Mouse (Mus musculus) lung, postnatal 10 days (tissue): Measurements from ENCODE around the gene Golph3l.
A peak's percentile ranks its signal among the peaks of the same experiment; 100 is the strongest.
"Not testable (repeated sequence)": the region's sequence is repeated elsewhere in the genome, so short reads cannot be mapped to it uniquely, and the experiment has no call there.

Experiments used
- DNase-seq: peaks from one replicate; pipeline ENCODE4 v3.0.0; 2021

Golph3l gene

DNA sequence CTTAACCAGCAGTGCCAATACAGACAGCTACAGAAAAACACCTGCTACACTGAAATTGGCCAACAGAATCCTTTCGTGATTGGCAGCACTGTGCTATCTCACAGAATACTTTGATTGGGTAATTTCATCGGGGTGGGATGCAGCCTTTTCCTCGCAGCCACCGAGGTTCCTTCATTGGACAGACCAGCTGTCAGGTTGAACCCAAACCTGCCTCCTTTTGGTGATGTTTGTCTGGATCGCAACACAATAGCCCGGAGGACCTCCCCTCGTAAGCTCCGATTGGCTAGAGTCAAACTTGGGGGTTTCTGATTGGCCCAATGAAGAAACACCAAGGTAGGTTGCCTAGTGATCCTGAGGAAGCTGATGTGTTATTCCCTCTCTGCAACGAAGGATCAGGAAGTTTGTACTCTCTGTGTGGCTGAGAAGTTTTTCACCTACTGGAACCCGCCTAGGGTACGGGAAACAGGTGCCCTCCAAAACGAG, at the start of gene Golph3l:
Golph3l (plus strand) TSS at position 331 of the 483 bp plus-strand sequence.
- DNase-seq: peak; percentile 97

DNA sequence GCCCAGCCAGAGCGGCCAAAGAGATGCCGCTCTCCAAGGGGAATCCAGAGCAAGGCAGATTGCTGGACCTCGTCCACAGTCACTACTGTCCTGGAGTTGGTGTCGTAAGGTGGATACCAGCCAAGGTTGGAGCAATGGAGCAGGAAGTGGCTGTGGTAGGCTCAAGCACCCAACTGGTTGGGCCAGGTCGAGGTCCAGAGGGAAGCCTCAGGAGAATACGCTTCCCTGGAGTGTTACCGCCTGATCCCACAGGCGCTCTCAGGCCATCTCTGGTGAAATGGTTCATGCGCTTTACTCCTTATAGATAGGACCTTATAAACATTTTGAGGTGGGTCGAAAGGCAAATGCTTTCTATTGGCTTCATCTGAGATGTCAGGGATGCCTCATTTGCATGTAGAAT, 49.8 kb upstream of the Golph3l start:
- DNase-seq: no peak

DNA sequence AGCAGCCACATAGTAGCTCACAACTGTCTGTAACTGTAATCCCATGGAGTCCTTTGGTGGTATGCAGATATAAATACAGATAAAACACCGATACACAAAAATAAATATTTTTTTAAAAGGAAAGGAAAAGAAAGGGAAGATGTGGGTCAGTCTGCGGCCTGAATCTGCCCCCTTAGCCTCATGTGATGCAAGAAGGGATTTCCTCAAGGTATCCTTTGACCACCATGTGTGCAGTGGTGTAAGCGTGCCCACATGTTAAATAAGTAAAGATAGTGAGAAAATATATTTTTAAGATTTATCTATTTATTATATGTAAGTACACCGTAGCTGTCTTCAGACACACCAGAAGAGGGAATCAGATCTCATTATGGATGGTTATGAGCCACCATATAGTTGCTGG, 48.9 kb upstream of the Golph3l start:
- DNase-seq: no peak

GRCm38 (mm10) chr3:95541186-95541585, 47.5 kb upstream of the Golph3l start:
- DNase-seq: not testable (repeated sequence)

- no peak for DNase-seq
Measured at GRCm38 (mm10) chr3:95542171-95542570, 46.6 kb upstream of the Golph3l start.

- DNase-seq: no peak
Measured at GRCm38 (mm10) chr3:95542981-95543380, 45.8 kb upstream of the Golph3l start.

DNA sequence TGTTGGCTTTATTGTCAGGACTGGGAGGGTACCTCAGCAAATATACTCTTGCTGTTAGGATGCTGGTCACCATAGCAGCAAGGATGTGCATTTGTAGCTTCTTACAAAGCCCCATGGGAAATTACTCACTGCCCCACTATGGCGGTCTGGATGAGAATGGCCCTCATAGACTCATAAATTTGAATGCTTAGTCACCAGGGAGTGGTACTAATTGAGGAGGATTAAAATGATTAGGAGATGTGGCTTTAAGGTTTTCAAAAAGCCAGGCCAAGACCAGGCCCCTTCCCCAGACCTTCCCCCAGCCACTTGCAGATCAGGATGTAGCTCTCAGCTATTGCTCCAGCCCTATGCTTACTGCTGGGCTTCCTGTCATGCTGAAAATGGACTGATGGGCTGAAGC, 38.6 kb upstream of the Golph3l start:
- DNase-seq: no peak

DNA sequence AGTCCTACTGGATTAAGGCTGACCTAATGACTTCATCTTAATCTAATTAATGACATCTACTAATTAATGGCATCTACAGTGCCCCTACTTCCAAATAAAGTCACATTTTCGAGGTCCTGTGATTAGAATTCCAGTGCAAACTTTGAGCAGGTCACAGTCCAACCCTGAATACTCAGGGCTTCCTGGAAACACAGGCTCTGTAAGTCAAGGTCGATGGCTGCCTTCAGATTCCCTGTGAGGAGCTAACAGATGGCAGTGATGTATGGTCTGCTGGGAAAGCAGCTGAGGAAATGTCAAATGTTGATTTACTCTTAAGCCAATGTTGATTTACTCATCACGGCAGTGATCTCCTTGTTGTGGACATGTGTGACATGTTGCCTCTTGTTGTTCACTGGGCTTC, 34.7 kb upstream of the Golph3l start:
- DNase-seq: no peak

- DNase-seq: no peak
Measured at GRCm38 (mm10) chr3:95559437-95559836, 29.3 kb upstream of the Golph3l start, which contains the start of gene Hormad1. Hormad1 (plus strand) TSS chr3:95559677.

- DNase-seq: no peak
Measured at GRCm38 (mm10) chr3:95560738-95561137, 28.0 kb upstream of the Golph3l start.

- peak; percentile 7 for DNase-seq
Measured at GRCm38 (mm10) chr3:95561826-95562225, 26.9 kb upstream of the Golph3l start.

DNA sequence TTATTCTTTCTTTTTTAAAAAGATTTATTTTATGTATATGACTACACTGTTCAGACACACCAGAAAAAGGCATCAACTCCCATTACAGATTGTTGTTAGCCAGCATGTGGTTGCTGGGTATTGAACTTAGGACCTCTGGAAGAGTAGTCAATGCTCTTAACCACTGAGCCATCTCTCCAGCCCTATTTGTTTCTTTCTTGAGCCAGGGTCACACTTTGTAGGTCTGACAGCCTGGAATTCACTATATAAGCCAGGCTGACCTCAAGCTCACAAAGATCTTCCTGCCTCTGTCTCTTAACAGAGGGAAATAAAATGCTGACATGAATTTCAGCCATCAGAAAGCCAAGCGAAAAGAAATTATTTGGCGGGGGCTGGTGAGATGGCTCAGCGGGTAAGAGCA, 19.1 kb upstream of the Golph3l start:
- no peak for DNase-seq

- no peak for DNase-seq
Measured at GRCm38 (mm10) chr3:95587754-95588603, 755 bp upstream of the Golph3l start.

- no peak for DNase-seq
Measured at GRCm38 (mm10) chr3:95598734-95599133, 10.0 kb downstream of the Golph3l start.

DNA sequence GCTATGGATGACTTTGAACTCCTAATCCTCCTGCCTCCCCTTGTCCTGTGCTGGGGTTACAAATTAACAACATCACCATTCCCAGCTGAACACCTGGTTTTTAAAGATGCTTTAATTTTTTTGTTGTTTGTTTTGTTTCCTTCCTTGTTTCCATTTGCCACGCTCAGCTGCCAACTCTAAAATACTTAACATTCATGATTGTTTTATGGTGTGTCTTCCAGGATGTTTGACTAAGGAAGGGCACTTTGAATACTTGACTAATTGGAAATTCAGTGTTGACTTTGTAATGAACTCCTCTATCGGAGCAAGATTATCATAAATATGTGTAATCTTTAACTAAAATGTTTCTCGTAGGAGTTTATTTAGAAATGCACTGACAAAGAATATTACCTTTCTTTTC, 12.6 kb downstream of the Golph3l start:
- DNase-seq: no peak

DNA sequence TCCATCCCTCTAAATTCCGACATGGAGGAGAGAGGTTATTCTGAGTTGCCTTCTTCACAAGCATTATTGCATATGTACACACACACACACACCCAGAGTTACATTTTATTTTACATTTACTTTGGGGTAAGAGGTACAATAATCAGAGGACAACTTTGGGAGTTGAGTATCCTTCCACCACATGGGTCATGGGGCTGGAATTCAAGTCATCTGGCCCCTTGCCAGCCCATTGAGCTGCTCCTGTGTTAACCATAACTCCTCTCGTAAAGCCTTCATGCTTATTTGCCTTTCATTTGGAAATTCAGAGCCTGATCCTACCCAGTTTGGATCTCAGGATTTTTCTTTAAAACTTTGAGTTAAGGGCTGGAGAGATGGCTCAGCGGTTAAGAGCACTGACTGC, 17.4 kb downstream of the Golph3l start:
- DNase-seq: peak; percentile 20

- no peak for DNase-seq
Measured at GRCm38 (mm10) chr3:95609195-95609594, 20.5 kb downstream of the Golph3l start.

GRCm38 (mm10) chr3:95613996-95614395, 25.3 kb downstream of the Golph3l start:
- no peak for DNase-seq

DNA sequence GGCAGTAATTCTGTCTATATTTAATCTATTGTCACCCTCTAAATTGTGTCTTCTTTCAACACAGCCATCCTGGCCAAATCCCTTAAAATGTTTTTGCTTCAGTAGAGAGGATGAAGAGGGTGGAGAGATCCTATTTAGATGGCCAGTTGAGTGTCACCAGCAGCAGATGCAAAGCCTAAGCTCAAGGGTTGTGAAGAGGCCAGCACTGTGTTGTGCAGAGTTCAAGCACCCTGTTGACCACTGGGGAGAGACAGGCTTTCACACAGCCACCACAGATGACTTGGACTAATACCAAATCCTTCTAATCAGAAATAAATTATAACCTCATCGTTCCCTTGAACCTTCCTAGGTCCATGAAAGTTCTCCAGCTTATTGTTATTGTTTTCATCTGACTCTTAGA, 29.8 kb downstream of the Golph3l start:
- DNase-seq: no peak

DNA sequence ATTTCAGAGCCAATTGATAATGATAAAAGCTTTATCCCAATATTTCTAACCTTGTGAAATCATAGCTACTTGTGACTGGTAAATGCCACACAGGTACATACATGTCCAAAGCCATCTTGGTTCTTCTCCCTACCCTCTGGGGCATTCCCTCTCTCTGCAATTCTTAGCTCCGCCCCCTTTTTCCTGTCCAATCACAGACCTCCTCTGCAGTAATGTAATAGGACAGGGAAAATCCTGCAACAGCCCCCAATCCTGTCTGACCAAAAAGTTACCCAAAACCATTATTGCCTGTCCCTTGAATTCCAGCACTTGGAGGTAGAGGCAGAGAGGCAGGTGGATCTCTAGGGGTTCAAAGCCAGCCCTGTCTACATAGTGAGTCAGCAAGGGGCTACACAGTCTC, 32.5 kb downstream of the Golph3l start:
- no peak for DNase-seq

DNA sequence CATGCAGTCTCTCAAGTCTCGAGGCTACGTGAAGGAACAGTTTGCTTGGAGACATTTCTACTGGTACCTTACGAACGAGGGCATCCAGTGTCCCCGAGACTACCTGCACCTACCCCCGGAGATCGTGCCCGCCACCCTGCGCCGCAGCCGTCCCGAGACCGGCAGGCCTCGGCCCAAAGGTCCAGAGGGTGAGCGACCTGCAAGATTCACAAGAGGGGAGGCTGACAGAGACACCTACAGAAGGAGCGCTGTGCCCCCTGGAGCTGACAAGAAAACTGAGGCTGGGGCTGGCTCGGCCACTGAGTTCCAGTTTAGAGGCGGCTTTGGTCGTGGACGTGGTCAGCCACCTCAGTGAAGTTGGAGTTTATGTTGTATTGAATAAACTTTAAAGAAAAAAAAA, 33.7 kb downstream of the Golph3l start:
- DNase-seq: not testable (repeated sequence)

DNA sequence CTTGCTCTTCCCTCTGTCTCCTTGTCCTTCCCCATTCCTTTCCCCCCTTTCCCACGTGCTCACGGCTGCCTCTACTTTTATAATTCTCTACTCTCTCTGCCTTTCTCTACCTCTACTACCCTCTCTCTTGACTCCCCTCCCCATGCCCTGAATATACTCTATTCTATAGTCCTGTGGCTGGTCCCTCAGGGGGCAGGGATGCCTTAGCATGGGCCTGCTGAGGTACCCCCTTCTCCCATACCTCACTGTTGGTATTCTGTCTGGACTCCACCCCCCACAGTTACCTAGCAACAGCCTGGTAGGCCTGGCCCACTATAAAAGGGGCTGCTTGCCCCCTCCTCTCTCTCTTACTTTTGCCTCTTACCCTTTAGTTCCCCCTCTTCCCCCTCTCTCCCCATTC, 34.8 kb downstream of the Golph3l start:
- DNase-seq: no peak

- not testable (repeated sequence) for DNase-seq
Measured at GRCm38 (mm10) chr3:95623991-95624515, 35.3 kb downstream of the Golph3l start.
